Mouse (Mus musculus) gastrocnemius, postnatal 10 days (tissue): Measurements from ENCODE around the gene Agbl3. TPM values are rescaled to one million over a fixed set of nuclear protein-coding genes. Genes with fewer than 3 reads are reported as not detected.

Experiments
- DNase-seq: peaks from one replicate; pipeline ENCODE4 v3.0.0; 2021; ENCODE audit warnings: mixed read lengths
- total RNA-seq, 2 experiments: library from RNA; stranded (reverse); gene quantifications; 2 replicates each; pipeline ENCODE4 v1.2.3; 2021

The Agbl3 gene
- total RNA-seq, 2 experiments from 2014 or later = 4.6 to 5.5 TPM

GRCm38 (mm10) chr6:34906661-34907060 lies 126.4 kb downstream of the Agbl3 start:
- no peak for DNase-seq

DNA sequence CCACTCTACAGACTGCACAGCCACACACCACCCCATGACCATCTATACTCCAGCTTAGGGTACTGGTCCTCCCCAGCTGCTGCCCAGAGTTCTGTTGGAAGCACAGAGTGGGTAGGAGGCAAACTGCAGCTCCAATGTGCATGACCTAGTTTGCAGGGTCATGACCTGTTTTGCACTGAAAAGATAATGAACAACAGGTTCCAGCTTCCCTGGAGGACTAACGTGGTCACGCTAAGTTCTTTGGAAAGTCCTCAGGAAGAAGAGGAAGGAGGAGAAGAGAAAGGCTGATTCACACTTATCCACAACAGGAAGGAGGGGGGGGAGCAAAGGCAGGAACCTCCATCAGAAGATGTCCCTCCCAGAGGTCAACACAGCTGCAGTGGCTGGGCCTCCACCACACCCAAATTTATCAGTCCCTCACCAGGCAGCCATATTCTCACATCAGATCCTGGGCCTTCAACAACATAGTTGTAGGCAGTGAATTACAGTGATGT lies 126.9 kb downstream of the Agbl3 start:
- no peak for DNase-seq

- no peak for DNase-seq
Observed at GRCm38 (mm10) chr6:34907696-34908260, 127.5 kb downstream of the Agbl3 start.

Other genes starting within 250 kb of the Agbl3 start
- 10 to 100 TPM; 70.2 to 87.0 TPM for gene Cald1, start 181.9 kb upstream of the Agbl3 start, total RNA-seq
- 10 to 100 TPM; 12.6 to 12.9 TPM for gene Tmem140, start 82.7 kb downstream of the Agbl3 start, total RNA-seq
- gene Cyren, start 97.6 kb downstream of the Agbl3 start, total RNA-seq = 1 to 10 TPM; 5.6 TPM
- 10 to 100 TPM; 12.0 to 15.6 TPM for gene Wdr91, start 130.4 kb downstream of the Agbl3 start, total RNA-seq
- gene Stra8, start 139.7 kb downstream of the Agbl3 start, total RNA-seq = not detected
- gene Slc23a4, start 208.0 kb downstream of the Agbl3 start, total RNA-seq = under 1 TPM; 0.19 to 0.45 TPM